Mouse (Mus musculus) forebrain, embryonic 14.5 days (tissue): ENCODE data around the gene Gm10643. TPM values are rescaled to one million over a fixed set of nuclear protein-coding genes. Genes with fewer than 3 reads are reported as not detected.

Experiments used
- ATAC-seq: fragments of 200-750 bp; cut with Nextera tagmentation; 2 replicates; pipeline ENCODE4 v1.8.0; 2017; ENCODE audit warnings: mild to moderate bottlenecking, moderate library complexity
- DNase-seq: peaks from one replicate; pipeline ENCODE4 v3.0.0-alpha.2; 2015; ENCODE audit warnings: low spot score
- H3K27ac ChIP-seq: fragments of 300-500 bp; sonication (generic); 2 replicates; pipeline ENCODE4 v1.5.1; 2014; ENCODE audit warnings: low read depth, mild to moderate bottlenecking, control low read depth, low read length, moderate library complexity
- H3K27me3 ChIP-seq: fragments of 300-500 bp; sonication (generic); replicated peaks from 2 replicates; pipeline ENCODE4 v1.6.1; 2014; ENCODE audit warnings: low read length, control low read depth, mixed read lengths; ENCODE audit not compliant: control insufficient read depth, insufficient read depth
- H3K36me3 ChIP-seq: fragments of 300-500 bp; sonication (generic); 2 replicates; pipeline ENCODE4 v1.6.1; 2014; ENCODE audit warnings: low read length, control low read depth; ENCODE audit not compliant: control insufficient read depth, insufficient read depth
- H3K4me1 ChIP-seq: fragments of 300-500 bp; sonication (generic); 2 replicates; pipeline ENCODE4 v1.6.1; 2014; ENCODE audit warnings: antibody characterized with exemption, low read length, control low read depth; ENCODE audit not compliant: control insufficient read depth, insufficient read depth
- H3K4me2 ChIP-seq: fragments of 300-500 bp; sonication (generic); 2 replicates; pipeline ENCODE4 v1.6.1; 2014; ENCODE audit warnings: mild to moderate bottlenecking, control low read depth, low read length
- H3K4me3 ChIP-seq: fragments of 300-500 bp; sonication (generic); 2 replicates; pipeline ENCODE4 v1.5.1; 2014; ENCODE audit warnings: low read depth, low read length, control low read depth
- H3K9ac ChIP-seq: fragments of 300-500 bp; sonication (generic); 2 replicates; pipeline ENCODE4 v1.6.1; 2014; ENCODE audit warnings: mild to moderate bottlenecking, low read length, control low read depth, moderate library complexity
- H3K9me3 ChIP-seq: fragments of 300-500 bp; sonication (generic); replicated peaks from 2 replicates; pipeline ENCODE4 v1.6.1; 2016; ENCODE audit warnings: low read length, control low read depth, mixed read lengths; ENCODE audit not compliant: control insufficient read depth
- WGBS: fragments of 180-500 bp; shearing (Covaris S2); extraction: QIAGEN DNeasy Blood & Tissue Kit; methylation state at CpG from one replicate; pipeline ENCODE4 v1.1.7; 2014; 5-methylcytosine and 5-hydroxymethylcytosine counted together
- polyA plus RNA-seq: library from polyadenylated mRNA; unstranded; fragments of >200 nt; fragmentation: Nextera tagmentation; extraction: Ambion mirVana; gene quantifications from 2 replicates; pipeline ENCODE4 v1.2.1, GENCODE M21; 2014

The Gm10643 gene
- polyA plus RNA-seq, 1 experiment from 2014 or later: 1.3 TPM

GRCm38 (mm10) chr8:84068316-84069035, 3.5 kb upstream of the Gm10643 start:
- no peak for ATAC-seq
- H3K9me3 ChIP-seq: no peaks in the 10 kb centered on the region
- H3K27me3 ChIP-seq: no peaks in the 10 kb centered on the region
- H3K4me1 ChIP-seq: 0 out of 2 replicates have a peak, but pooled peaks cover 9% of the 10 kb centered on the region
- H3K4me2 ChIP-seq: no peak overlapping the region
- no peak for DNase-seq
- no peak overlapping the region for H3K27ac ChIP-seq
- WGBS: 82% methylated on average over 12 of the region's 12 CpGs
- H3K9ac ChIP-seq: no peak overlapping the region
- no peaks in the 10 kb centered on the region for H3K36me3 ChIP-seq
- H3K4me3 ChIP-seq: no peak overlapping the region

GRCm38 (mm10) chr8:84067911-84068310, 3.0 kb upstream of the Gm10643 start:
- H3K9ac ChIP-seq: no peak overlapping the region
- no peaks in the 10 kb centered on the region for H3K27me3 ChIP-seq
- DNase-seq (no peak), ATAC-seq (no peak)
- H3K27ac ChIP-seq: no peak overlapping the region
- 88% methylated on average over 7 of the region's 7 CpGs for WGBS
- H3K9me3 ChIP-seq: no peaks in the 10 kb centered on the region
- no peaks in the 10 kb centered on the region for H3K36me3 ChIP-seq
- H3K4me3 ChIP-seq: peak overlapping the region; percentile 94
- 0 out of 2 replicates have a peak, but pooled peaks cover 5% of the 10 kb centered on the region for H3K4me1 ChIP-seq
- peak overlapping the region; percentile 42 for H3K4me2 ChIP-seq

- Histone ChIP-seq H3K4me3 (peak overlapping the region; percentile 94), H3K36me3 (no peaks in the 10 kb centered on the region), H3K27me3 (no peaks in the 10 kb centered on the region), H3K4me2 (peak overlapping the region; percentile 42), H3K9ac (peak overlapping the region; percentile 80), H3K9me3 (no peaks in the 10 kb centered on the region), H3K27ac (peak overlapping the region; percentile 93), H3K4me1 (0 out of 2 replicates have a peak, but pooled peaks cover 5% of the 10 kb centered on the region)
- DNase-seq: peak; percentile 90
- under 1% methylated on average over 53 of the region's 58 CpGs for WGBS
- ATAC-seq: peak; percentile 60
Observed at GRCm38 (mm10) chr8:84067047-84067573, 2.2 kb upstream of the Gm10643 start.

GRCm38 (mm10) chr8:84066291-84066930, 1.5 kb upstream of the Gm10643 start, which contains the start of gene Rfx1:
TSS of gene Rfx1 (plus strand) at chr8:84066834.
- DNase-seq (peak; percentile 100), ATAC-seq (peak; percentile 98)
- Histone ChIP-seq H3K4me2 (peak within 1 kb of the TSS; percentile 57), H3K36me3 (no peaks in the 10 kb centered on the region), H3K27ac (peak within 1 kb of the TSS; percentile 93), H3K27me3 (no peaks in the 10 kb centered on the region), H3K4me1 (0 out of 2 replicates have a peak, but pooled peaks cover 5% of the 10 kb centered on the region), H3K9me3 (no peaks in the 10 kb centered on the region), H3K4me3 (peak within 1 kb of the TSS; percentile 94), H3K9ac (peak within 1 kb of the TSS; percentile 80)
- WGBS: under 1% methylated on average over 51 of the region's 51 CpGs

- Histone ChIP-seq H3K36me3 (no peaks in the 10 kb centered on the region), H3K4me3 (peak overlapping the region; percentile 94), H3K4me2 (peak overlapping the region; percentile 57), H3K4me1 (0 out of 2 replicates have a peak, but pooled peaks cover 5% of the 10 kb centered on the region), H3K9ac (peak overlapping the region; percentile 58), H3K9me3 (no peaks in the 10 kb centered on the region), H3K27me3 (no peaks in the 10 kb centered on the region), H3K27ac (no peak overlapping the region; the same call in 1 of the 2 replicates)
- 23% methylated on average over 5 of the region's 5 CpGs for WGBS
- no peak for DNase-seq
- ATAC-seq: no peak
Observed at GRCm38 (mm10) chr8:84065457-84066072, 628 bp upstream of the Gm10643 start.

- Histone ChIP-seq H3K9ac (no peak overlapping the region), H3K36me3 (no peaks in the 10 kb centered on the region), H3K27me3 (no peaks in the 10 kb centered on the region), H3K4me3 (no peak overlapping the region), H3K4me2 (no peak overlapping the region), H3K27ac (no peak overlapping the region), H3K9me3 (no peaks in the 10 kb centered on the region), H3K4me1 (0 out of 2 replicates have a peak, but pooled peaks cover 5% of the 10 kb centered on the region)
- 76% methylated on average over 8 of the region's 8 CpGs for WGBS
- ATAC-seq (no peak), DNase-seq (no peak)
Observed at GRCm38 (mm10) chr8:84063861-84064610, 901 bp downstream of the Gm10643 start.

GRCm38 (mm10) chr8:84060245-84060644, 4.7 kb downstream of the Gm10643 start:
- Histone ChIP-seq H3K4me2 (no peak overlapping the region), H3K4me1 (no peaks in the 10 kb centered on the region), H3K27me3 (no peaks in the 10 kb centered on the region), H3K4me3 (no peak overlapping the region), H3K36me3 (no peaks in the 10 kb centered on the region), H3K27ac (no peak overlapping the region), H3K9me3 (no peaks in the 10 kb centered on the region), H3K9ac (no peak overlapping the region)
- ATAC-seq (no peak), DNase-seq (no peak)
- 89% methylated on average over 2 of the region's 2 CpGs for WGBS

GRCm38 (mm10) chr8:84059226-84059625, 5.7 kb downstream of the Gm10643 start:
- Histone ChIP-seq H3K27ac (no peak overlapping the region), H3K36me3 (no peaks in the 10 kb centered on the region), H3K27me3 (no peaks in the 10 kb centered on the region), H3K4me2 (no peak overlapping the region), H3K9ac (no peak overlapping the region), H3K4me1 (no peaks in the 10 kb centered on the region), H3K9me3 (no peaks in the 10 kb centered on the region), H3K4me3 (no peak overlapping the region)
- WGBS: 91% methylated on average over 2 of the region's 2 CpGs
- ATAC-seq (no peak), DNase-seq (no peak)
